Mouse (Mus musculus) forelimb bud, embryonic 11.5 days (tissue): ENCODE data around the gene Pex11g.

Experiments used
- DNase-seq: peaks from one replicate; pipeline ENCODE4 v3.0.0-alpha.2; 2012; ENCODE audit warnings: low read depth, low spot score

Pex11g gene

DNA sequence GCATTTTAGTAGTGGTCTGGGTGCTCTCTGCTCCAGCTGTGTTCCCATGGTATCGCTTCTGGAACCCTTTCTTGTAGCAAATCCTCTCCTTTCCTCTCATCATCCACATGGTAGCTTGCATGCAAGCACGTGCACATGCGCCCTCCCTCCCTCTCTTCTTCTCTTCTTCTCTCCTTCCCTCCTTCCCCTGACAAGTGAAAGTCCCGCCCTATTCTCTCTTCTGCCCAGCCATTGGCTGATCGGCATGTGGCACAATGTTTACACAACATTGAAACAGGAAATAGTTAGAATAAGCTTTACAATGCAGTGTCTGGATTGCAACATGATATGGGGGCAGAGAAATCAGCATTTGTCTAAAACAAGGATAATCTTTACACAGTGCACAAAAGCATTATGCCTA lies 14.1 kb upstream of the Pex11g start:
- DNase-seq: no peak

DNA sequence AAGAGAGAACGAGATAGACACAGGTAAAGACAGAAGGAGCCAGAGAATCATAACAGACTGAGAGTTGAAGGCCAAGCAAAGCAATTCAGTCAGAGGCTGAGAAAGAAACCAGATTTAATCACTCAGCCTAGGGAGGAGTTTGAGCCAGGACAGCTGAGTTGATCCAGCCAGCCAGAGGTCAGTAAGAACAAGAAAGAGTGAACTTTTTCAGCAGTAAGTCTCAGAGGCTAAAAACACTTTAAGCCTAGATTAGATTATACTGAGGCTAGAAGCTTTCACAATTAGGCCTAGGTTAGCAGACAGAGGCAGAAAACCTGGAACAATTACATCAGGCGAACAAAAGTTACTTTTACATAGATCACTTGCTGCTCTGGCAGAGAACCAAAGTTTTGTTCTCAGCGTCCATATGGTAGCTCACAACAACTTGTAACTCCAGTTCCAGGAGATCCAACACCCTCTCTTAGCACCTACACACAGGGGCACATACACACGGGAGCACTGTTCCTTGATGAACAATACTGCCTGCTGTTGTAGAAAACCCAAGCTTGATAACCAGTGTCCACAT lies 12.8 kb upstream of the Pex11g start:
- DNase-seq: no peak

DNA sequence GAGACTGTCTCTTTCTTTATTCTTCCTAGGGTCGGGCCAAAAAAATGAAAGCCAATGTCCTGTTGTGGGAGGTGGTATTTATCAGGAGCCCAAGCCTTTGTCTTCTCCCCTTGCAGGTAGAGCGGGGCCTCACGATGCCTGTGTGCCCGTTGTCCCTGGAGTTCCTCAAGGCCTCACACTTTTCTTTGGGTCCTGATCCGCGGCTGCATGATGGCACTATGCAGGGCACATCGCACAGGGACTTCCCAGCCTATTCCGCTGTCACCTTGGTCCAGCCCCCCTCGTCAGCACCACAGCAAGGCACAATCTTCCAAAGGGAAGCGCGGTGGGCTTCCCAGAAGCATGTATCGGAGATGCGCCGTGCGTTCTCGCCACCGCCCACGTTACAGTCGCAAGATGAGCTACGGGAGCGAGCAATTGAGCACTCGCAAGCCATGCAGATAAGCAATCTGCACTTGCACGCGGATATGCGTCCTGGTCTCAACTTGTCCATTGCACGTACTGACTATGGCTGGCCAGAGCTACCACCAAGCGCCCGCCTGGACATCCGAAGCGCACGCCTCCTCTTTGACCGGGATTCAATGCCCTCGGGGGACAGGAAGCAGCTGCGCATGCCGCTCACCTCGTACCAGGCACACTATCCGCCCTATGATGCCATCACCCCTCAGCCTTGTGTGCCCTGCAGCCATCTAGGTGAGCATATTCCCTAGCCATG lies 8.4 kb upstream of the Pex11g start:
- no peak for DNase-seq

DNA sequence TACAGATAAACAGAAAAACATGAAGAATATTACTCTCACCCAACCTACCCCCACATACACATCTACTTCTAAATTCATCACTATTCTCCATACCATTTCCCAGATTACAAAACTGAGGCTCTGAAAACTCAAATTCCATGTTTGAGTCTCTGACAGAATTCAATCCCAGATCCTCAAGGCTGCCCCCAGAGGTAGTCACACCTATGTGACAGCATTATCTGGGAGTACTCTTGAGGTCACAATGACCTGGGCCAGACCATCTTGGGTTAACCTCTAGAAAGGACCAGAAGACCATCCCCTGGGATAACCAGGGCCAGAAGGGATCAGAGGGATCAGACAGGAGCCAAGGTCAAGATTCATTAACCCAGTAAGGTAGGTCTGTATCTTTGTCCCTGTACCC lies 3.1 kb upstream of the Pex11g start, which contains the start of gene Tex45:
Gene Tex45, plus strand, starts transcription at position 301 of the 400 bp plus-strand sequence.
- no peak for DNase-seq

DNA sequence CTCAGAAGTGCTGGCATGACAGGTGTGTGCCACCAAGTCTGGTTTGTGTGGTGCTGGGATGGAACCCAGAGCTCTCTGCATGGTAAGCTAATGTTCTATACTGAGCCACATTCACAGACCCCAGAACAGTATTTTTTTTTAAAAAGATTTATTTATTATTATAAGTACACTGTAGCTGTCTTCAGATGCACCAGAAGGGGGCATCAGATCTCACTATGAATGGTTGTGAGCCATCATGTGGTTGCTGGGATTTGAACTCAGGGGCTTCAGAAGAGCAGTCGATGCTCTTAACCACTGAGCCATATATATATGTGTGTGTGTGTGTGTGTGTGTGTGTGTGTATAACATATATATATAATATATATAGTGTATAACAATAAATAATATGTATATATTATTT lies 1.4 kb upstream of the Pex11g start:
- DNase-seq: no peak

DNA sequence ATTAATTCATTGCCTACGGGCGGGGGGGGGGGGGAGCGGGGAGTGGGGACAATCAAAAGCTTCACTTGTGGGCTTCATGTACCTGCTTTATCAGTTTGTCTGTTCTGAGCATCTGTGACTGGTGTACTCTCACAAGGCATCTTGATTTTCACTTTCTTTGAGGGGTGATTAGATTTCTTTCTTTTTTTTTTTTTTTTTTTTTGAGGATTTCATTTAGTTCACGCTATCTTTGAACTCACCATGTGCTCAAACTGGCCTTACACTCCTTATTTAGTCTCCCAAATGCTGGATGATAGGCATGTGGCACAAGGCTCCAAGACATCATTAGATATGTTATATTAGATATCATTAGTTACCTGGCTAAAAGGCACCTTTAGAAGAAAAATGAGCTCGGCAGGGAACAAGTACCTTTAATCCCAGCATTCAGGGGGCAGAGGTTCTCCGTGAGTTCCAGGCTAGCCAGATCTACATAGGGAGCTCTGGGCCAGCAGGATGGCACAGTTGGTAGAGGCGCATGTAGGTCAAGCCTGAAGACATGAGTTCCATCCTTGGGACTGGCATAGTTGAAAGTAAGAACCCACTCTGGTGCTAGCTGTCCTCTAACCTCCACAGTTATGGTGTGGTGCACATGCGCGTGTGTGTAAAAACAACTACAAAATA lies 536 bp upstream of the Pex11g start:
- no peak for DNase-seq

DNA sequence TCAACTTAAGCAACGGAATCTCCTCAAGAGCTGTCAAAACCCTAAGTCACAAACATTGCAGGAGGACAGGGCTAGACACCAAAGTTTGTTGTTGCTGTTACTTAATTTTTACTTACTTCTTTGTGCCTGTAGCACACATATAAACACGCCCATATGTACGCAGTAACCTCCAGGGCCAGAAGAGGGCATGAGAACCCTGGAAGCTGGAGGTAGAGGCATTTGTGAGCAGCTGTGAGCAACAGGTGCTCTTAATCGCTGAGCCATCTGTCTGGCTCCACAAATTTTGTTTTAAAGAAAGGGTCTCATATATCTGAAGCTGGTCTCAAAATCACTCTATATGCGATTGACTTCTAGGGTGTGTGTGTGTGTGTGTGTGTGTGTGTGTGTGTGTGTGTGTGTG lies 3.2 kb downstream of the Pex11g start:
- peak; percentile 77 for DNase-seq

DNA sequence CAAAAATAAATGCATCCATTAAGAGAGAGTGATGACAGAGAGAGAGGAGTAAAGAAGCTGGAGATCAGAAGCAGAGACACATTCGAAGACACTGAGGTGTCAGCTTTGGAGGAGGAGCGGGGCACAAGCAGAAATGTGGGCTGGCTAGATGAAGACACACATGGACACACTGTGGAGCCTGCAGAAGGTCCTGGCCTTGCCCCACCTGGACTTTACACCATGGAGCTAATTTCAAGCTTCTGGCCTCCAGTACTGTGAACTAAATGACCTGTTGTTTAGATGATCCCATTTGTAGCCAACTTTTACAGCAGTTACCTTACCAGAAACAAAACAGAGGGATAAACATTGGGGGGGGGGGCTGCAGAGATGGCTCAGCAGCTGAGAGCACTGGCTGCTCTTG lies 4.2 kb downstream of the Pex11g start:
- no peak for DNase-seq

DNA sequence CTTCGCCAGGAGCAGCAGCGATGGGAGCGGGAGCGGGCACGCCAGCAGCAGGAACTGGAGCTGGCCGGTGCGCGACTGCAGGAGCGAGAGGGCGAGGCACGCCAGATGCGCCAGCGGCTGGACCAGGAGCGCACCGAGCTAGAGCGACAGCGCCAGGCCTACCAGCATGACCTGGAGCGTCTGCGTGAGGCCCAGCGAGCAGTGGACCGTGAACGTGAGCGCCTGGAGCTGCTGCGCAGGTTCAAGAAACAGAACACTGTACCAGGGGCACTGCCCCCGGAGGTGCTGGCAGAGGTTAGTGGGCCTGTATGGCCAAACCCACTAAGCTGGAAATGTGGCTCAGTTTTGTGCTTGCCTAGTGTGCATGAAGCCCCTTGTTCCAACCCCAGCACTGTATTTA lies 15.5 kb downstream of the Pex11g start:
- no peak for DNase-seq

DNA sequence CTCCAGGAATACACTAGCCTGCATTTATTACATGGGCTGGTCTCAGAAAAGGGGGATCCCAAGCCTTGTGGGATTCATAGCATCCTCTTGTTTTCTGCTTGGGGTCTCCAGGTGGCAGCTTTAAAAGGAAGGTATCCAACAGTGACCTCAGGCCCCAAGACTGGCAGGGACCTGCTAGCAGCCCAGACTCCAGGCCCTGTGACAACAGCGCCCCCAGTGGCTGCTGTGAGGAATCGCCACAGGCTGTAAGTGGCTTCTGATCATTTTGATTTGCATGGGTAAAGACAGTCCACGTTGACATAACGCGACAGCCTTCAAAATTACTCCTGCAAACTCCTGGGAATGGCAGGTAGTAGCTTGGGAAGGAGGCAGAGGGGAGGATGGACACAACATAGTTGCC lies 16.8 kb downstream of the Pex11g start:
- peak; percentile 56 for DNase-seq

DNA sequence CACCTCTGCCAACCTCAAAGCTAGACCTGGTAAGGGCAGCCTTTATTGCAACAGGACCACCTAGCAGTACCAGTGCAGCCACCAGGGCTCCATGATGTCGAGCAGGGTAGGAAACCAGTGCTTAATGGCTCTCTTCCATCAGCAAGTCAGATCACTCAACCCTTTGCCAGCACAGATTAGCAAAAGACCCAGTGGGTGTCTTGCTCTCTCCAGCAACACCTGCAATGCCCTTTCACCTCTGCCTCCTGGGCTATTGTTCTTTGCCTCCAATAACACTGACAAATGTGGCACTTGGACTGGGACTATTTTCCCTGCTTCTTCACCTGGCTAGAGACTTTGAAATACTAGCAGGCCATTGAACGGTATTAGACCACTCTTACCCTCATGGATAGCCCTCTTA lies 18.3 kb downstream of the Pex11g start:
- no peak for DNase-seq

DNA sequence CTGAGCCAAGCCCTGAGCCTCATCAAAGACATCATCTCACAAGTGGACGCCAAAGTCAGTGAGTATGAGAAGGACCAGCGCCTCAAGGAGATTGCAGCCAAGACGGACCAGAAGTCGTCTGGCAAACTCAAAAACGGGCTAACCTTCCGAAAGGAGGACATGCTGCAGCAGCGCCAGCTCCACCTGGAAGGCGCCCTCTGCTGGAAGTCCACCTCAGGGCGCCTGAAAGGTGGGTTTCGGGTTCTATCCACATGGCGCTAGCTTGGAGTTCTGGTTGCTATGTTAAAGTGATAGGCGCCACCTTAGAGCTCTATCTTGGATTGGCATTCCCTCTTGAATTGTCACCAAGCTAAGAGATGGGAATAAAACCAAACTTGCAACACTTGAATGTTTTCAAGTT lies 28.0 kb downstream of the Pex11g start:
- DNase-seq: no peak

DNA sequence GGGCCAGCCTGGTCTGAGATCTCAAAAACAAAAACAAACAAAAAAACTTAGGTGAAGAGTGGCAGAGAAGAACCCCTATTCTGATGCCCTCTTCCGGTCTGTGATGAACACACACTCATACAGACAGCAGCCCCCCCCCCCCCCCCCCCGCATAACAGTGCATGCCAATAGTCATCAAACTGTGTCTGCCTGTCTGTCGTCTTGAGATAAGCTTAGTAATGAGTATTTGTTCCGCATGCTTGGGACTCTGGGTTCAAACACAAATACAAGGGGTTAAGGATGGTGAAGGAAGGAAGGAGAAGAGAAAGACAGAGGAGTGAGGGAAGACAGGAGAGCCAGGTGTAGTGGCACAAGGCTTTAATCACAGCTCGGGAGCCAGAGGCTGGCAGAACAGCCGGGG lies 31.0 kb downstream of the Pex11g start:
- no peak for DNase-seq

DNA sequence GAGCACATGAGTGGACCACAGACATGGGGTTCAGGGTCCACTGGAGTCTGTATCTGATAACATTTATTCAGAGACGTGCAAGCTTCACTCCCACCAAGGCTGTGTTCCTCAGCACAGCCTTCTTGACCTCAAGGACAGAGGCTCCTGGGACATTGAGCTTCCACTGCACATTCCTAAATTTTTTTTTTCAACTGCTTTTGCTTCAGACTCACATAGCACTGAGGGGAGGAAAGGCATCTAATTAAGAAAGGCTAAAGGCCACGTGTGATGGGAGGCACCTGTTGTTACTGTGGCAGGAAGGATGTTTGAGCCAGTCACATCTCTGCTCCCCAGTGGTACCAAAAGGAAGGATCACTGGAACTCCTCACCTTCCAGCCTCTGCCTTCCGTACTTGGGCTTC lies 36.4 kb downstream of the Pex11g start:
- DNase-seq: no peak

DNA sequence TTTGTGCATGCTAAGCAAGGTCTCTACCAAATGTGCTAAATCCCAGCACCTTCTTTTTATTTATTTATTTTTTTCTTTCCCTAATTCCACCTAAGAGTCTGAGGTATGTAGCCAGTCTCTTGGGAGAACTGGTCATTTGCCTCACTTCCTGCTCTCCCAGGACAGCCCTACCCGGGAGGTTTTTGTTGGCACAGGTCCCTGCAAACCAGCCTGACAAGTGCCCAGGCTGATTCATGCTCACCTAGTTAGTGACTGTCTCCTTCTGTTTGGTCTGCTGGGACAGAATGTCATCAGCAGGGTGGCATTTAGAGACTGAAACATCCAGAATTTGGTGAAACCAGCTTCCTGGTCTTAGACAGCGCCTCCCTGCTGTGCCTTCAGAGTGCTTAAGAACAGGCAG lies 37.5 kb downstream of the Pex11g start:
- DNase-seq: no peak

DNA sequence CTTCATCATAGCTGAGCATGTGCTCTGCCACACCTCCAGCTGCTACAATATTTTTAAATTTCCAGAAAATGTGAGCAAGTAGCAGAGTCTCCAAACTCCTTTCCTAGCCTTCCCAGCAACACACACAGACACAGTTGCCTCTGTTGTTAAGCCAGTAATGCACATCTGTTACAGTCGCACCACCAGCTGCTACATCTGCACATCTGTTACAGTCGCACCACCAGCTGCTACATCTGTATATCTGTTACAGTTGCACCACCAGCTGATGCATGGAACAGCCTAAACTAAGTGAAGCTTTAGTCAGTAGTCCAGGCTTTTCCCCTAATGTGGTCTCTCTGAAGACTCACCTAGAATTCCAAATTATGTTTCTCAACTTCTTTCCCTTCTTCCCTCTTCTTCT lies 39.1 kb downstream of the Pex11g start:
- DNase-seq: no peak

DNA sequence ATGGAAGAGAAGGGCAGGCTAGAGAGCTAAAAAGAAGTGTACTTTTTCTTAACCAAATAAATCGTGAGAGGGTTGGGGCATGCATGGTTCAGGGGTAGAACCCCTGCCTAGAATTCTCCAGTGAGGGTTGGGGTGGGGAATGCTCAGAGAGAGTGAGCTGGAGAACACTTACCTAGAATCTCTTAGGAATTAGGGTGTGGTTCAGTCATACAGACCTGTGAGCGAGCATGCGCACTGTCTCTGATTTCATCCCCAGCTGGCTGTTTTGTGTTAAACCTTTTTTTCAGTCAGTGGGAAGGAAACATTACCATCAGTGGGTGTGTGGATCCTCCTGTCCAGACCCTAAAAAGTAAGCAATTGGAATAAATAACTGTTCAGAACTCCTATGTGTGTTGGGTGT lies 41.3 kb downstream of the Pex11g start:
- DNase-seq: no peak

DNA sequence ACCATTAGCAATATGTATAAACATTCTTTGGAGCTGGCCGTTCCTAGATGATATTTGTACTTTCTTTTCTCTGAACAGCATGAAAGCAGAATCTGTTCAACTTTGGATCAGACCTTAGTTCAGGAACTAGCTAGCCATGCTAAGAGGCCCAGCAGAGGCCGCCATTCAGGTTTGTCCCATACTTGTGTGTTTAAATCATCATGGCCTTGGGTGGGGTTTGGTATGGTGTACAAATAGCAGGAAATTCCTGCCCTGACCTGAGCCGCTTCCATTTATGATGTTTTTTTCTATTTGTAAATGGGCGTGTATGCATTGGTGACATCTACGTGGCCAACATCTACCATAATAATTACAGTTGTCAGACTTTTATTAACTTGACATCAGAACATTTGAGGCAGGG lies 42.3 kb downstream of the Pex11g start:
- DNase-seq: no peak

DNA sequence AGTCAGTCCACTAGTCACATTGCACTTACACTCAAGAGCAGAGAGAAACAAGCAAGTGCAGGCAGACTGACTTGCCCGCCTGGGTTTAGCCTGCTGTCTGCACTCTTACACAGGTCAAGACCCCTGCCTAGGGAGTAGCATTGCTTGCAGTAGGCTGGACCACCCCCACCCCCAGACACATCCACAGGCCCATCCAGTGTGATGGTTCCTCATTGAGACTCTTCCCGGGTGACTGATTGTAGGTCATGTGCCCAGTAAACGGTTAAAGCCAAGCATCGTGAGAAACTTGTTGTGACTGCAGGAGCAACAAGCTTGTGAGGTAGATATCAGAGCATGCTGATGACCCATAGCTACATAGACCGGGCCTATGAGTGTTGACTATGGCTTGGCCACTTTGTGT lies 46.0 kb downstream of the Pex11g start:
- no peak for DNase-seq

DNA sequence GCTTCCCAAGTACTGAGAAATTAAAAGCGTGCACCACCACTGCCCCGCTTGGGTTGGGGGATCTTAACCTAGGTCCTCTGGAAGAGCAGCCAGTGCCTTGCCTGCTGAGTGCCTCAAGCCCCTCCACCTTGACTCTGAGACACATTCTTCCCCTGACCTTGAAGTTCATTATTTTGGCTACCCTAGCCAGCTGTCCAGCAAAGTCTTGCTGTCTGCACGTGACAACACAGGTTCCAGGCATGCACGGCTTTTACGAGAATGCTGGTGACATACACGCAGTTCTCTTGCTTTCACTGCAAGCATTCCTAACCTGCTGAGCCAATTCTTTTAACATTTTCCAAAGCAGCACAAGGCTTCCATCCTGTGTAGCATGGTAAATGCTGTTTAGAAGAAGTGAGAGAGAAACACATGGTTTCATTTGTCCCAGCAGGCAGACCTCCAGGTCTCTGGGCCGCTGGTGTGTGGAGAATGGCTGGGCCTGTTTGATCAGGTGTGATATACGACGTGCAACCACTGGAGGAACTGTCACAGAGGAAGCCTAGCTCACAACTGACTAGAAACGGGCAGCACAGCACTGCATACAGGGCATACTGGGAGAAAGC lies 47.3 kb downstream of the Pex11g start:
- peak; percentile 74 for DNase-seq

DNA sequence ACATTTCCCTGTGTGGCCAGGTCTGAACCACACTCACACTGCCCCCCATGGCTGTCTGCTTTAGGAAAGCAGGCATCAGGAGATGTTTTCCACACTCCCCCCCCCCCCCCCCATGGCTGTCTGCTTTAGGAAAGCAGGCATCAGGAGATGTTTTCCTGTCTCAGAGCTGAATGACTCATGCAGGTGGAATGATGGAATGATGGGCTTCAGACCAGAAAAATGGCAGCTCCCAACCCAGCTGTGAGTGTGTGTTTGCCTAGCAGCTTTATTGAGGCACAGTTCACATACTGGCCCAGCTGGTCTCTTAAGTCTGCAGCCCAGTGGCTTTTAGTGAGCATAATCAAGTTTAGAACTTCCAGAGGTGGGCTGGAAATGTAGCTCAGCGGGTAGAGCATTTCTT lies 49.4 kb downstream of the Pex11g start:
- no peak for DNase-seq

DNA sequence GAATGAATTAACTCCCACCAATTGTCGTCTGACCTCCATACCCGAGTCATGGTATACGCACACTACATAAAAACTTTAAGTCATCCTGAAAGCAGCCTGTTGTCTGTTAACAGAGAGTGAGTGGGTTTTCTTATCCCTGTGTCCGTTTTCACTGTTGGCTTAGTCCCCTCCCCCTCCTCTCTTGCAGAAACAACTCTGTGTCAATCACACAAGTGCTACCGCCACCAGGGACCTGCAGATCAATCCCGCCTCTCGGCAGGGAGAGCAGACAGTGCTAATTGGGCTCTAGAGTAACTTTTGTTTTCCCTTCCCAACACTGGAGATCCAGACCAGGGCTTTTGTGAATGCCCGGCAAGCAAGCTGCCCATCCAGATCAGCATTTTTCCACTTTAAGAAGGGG lies 50.0 kb downstream of the Pex11g start:
- no peak for DNase-seq

DNA sequence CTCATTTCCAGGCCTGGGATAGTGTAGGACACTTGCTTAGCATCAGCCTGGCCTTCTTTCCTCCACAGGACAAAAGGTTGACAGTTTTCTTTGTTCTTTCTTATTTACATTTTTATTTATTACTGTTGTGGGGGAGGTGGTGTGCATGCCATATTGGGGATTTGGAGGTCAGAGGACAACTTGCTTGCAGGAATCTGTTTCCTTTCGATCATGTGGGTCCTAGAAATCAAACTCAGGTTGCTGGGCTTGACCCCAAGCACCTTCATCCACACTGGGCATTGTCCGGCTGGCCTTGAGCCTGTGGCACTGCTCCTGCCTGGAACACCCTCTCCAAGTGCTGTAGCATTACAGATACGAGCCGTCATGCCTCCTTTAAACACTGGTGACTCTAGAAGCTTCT lies 50.6 kb downstream of the Pex11g start:
- DNase-seq: no peak
